ENCODE assay signal across 27 mouse cellular contexts in the genomic region with DNA sequence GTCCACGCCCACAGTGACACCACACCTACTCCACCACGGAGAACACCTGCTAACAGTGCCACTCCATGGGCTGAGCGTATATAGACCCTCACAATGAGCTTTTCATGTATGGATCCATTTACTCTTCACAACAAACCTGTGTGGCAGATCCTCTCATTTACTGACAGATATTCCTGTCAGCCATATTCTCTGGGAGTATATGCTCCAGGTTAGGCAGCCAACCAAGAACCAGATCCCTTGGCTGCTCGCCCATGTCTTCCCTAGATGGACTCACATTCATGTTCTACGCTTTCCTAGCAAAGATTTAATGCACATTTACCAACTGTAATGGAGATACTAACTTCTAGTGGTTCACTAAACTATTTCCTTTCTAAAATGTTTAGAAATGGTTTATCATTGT.
DNase-seq lines count a peak whose midpoint lies in the region; ATAC-seq and TF ChIP-seq lines count a peak whose summit lies in the region.
"Had no signal": no experiment of that assay in that cellular context is flagged by ENCODE, and none has a peak within 500 bp of the region (broad histone marks: within the 10 kb centered on the region; RNA-seq: fewer than 3 reads in every experiment).

No protein-coding gene starts in this region.

- no peak overlapping the region for H3K9ac ChIP-seq in heart, postnatal 0 days (replicated peaks; ENCODE audit: low read depth, low read length)
- no peak overlapping the region for H3K9ac ChIP-seq in lung, embryonic 14.5 days
- H3K9ac ChIP-seq in lung, postnatal 0 days (replicated peaks; ENCODE audit: low read depth) = no peak overlapping the region
- H3K9ac ChIP-seq: embryonic facial prominence, embryonic 15.5 days; kidney, embryonic 15.5 days; neural tube, embryonic 13.5 days had no signal

- TF ChIP-seq EP300 in heart, postnatal 0 days (IDR thresholded peaks at IDR 0.05; ENCODE audit: low read depth) = no peak
- TF ChIP-seq EP300 in lung, postnatal 0 days (IDR thresholded peaks at IDR 0.05) = no peak

- no peaks in the 10 kb centered on the region for H3K36me3 ChIP-seq in heart, postnatal 0 days (replicated peaks; ENCODE audit: control insufficient read depth, insufficient read depth, low read length)
- no peaks in the 10 kb centered on the region for H3K36me3 ChIP-seq in lung, embryonic 14.5 days (ENCODE audit: insufficient read depth)
- H3K36me3 ChIP-seq in lung, postnatal 0 days (ENCODE audit: insufficient read depth, low read length) = no peaks in the 10 kb centered on the region
- H3K36me3 ChIP-seq: embryonic facial prominence, embryonic 15.5 days; kidney, embryonic 15.5 days; midbrain, embryonic 10.5 days; neural tube, embryonic 13.5 days had no signal

- no peak overlapping the region for H3K4me2 ChIP-seq in heart, postnatal 0 days (ENCODE audit: low read depth, low read length)
- H3K4me2 ChIP-seq in lung, embryonic 14.5 days = no peak overlapping the region
- H3K4me2 ChIP-seq in lung, postnatal 0 days (replicated peaks; ENCODE audit: low read depth, low read length) = no peak overlapping the region
- H3K4me2 ChIP-seq: embryonic facial prominence, embryonic 15.5 days; heart, embryonic 11.5 days; kidney, embryonic 15.5 days; neural tube, embryonic 13.5 days had no signal

- 0 out of 2 replicates have a peak overlapping the region, but pooled peaks have one; percentile 75 for H3K27ac ChIP-seq in heart, postnatal 0 days (ENCODE audit: low read depth)
- H3K27ac ChIP-seq in lung, embryonic 14.5 days (ENCODE audit: low read depth) = no peak overlapping the region
- no peak overlapping the region for H3K27ac ChIP-seq in lung, postnatal 0 days (ENCODE audit: low read length)
- H3K27ac ChIP-seq: embryonic facial prominence, embryonic 15.5 days; gastrocnemius, adult 2 months; hindbrain, postnatal 0 days; kidney, embryonic 15.5 days; midbrain, embryonic 10.5 days; neural tube, embryonic 13.5 days; stomach, postnatal 0 days had no signal

- H3K9me3 ChIP-seq in heart, postnatal 0 days (replicated peaks; ENCODE audit: control insufficient read depth, low read length) = no peaks in the 10 kb centered on the region
- H3K9me3 ChIP-seq in lung, embryonic 14.5 days (ENCODE audit: low read depth, low read length) = no peaks in the 10 kb centered on the region
- no peaks in the 10 kb centered on the region for H3K9me3 ChIP-seq in lung, postnatal 0 days (ENCODE audit: low read length)
- H3K9me3 ChIP-seq: embryonic facial prominence, embryonic 15.5 days; kidney, embryonic 15.5 days; midbrain, embryonic 10.5 days; neural tube, embryonic 13.5 days had no signal

- no peak for TF ChIP-seq CTCF in heart, postnatal 0 days (IDR thresholded peaks at IDR 0.05; ENCODE audit: low read depth)
- no peak for TF ChIP-seq CTCF in lung, embryonic 14.5 days (IDR thresholded peaks at IDR 0.05; ENCODE audit: low read depth)
- TF ChIP-seq CTCF in lung, postnatal 0 days (IDR thresholded peaks at IDR 0.05) = no peak

- H3K4me3 ChIP-seq in heart, postnatal 0 days (ENCODE audit: low read depth, low read length) = no peak overlapping the region
- H3K4me3 ChIP-seq in lung, embryonic 14.5 days (ENCODE audit: low read depth, low read length) = no peak overlapping the region
- H3K4me3 ChIP-seq in lung, postnatal 0 days (ENCODE audit: low read depth, low read length) = no peak overlapping the region
- H3K4me3 ChIP-seq: embryonic facial prominence, embryonic 15.5 days; gastrocnemius, adult 2 months; kidney, embryonic 15.5 days; midbrain, embryonic 10.5 days; myocyte; neural tube, embryonic 13.5 days had no signal

- DNase-seq in heart, postnatal 0 days (ENCODE audit: low spot score) = no peak
- no peak for DNase-seq in heart, postnatal 25 days (ENCODE audit: low spot score)
- peak; percentile 22 for DNase-seq in lung, embryonic 14.5 days
- DNase-seq in lung, postnatal 0 days (ENCODE audit: low spot score) = no peak
- DNase-seq in cerebellum, adult 9-11 months = peak; percentile 16
- DNase-seq in cerebellum, postnatal 36 days = peak; percentile 51 to 52
- DNase-seq in urinary bladder, adult 18-20 months (ENCODE audit: low spot score in 2 of 2) = no peak
- DNase-seq: adrenal gland, postnatal 10 days; gastrocnemius, adult 2 months; heart, postnatal 10 days; kidney, postnatal 4 days; liver; lung, postnatal 10 days; retina, postnatal 1 day; thymus, adult 2 months; thymus, postnatal 4 days had no signal

- no peaks in the 10 kb centered on the region for H3K27me3 ChIP-seq in heart, postnatal 0 days (ENCODE audit: control insufficient read depth, insufficient read depth, low read length)
- H3K27me3 ChIP-seq in lung, embryonic 14.5 days (ENCODE audit: insufficient read depth, low read length) = no peaks in the 10 kb centered on the region
- no peaks in the 10 kb centered on the region for H3K27me3 ChIP-seq in lung, postnatal 0 days (replicated peaks; ENCODE audit: insufficient read depth, low read length)
- H3K27me3 ChIP-seq: embryonic facial prominence, embryonic 15.5 days; kidney, embryonic 15.5 days; neural tube, embryonic 13.5 days had no signal

- peaks cover 16% of the 10 kb centered on the region for H3K4me1 ChIP-seq in heart, postnatal 0 days (ENCODE audit: control insufficient read depth, insufficient read depth)
- H3K4me1 ChIP-seq in lung, embryonic 14.5 days (ENCODE audit: insufficient read depth) = no peaks in the 10 kb centered on the region; the same call in 1 of the 2 replicates
- H3K4me1 ChIP-seq in lung, postnatal 0 days (ENCODE audit: insufficient read depth, low read depth, low read length) = 0 out of 2 replicates have a peak, but pooled peaks cover 5% of the 10 kb centered on the region
- H3K4me1 ChIP-seq: embryonic facial prominence, embryonic 15.5 days; kidney, embryonic 15.5 days had no signal

- no peak for ATAC-seq in heart, postnatal 0 days (ENCODE audit: insufficient read depth, low read depth)
- no peak for ATAC-seq in lung, embryonic 14.5 days (ENCODE audit: insufficient read depth)
- ATAC-seq in lung, postnatal 0 days = no peak
- ATAC-seq: forebrain, embryonic 14.5 days; hindbrain, postnatal 0 days; intestine, postnatal 0 days; midbrain, embryonic 16.5 days had no signal

- intact Hi-C loops in heart, postnatal 25 days (cut with DNase I) = no loop called here

- WGBS in heart, postnatal 0 days = 87% methylated on average over 5 of the region's 5 CpGs
- WGBS in lung, embryonic 14.5 days = 81% methylated on average over 5 of the region's 5 CpGs
- 79% methylated on average over 5 of the region's 5 CpGs for WGBS in lung, postnatal 0 days

Comparison
In these comparisons a context has a peak if more than half of its experiments do, and no peak if none do; other contexts are left out.
1. DNase-seq: peak in lung, embryonic 14.5 days (single experiment), cerebellum, adult 9-11 months (single experiment) and cerebellum, postnatal 36 days (2 of 2); none in heart, postnatal 0 days (single experiment), heart, postnatal 25 days (single experiment), lung, postnatal 0 days (single experiment) and urinary bladder, adult 18-20 months (0 of 2).